Mouse (Mus musculus): ENCODE measurements around the gene Rhbdf1. TPM values are rescaled to one million over a fixed set of nuclear protein-coding genes. Genes with fewer than 3 reads are reported as not detected.
A peak's percentile ranks its signal among the peaks of the same experiment; 100 is the strongest.

The Rhbdf1 gene
- 10 to 100 TPM; 24.7 to 36.8 TPM for total RNA-seq (2021)
- long read RNA-seq, experiment 1, transcript Rhbdf1-201 (18 exons, 2,946 nt): major isoform, 22 of 46 reads
- long read RNA-seq, experiment 1, partial matches to known transcripts: 9 of 46 reads
- long read RNA-seq, experiment 1, other reads (novel, unspliced or antisense): 15 of 46 reads
- long read RNA-seq, experiment 2, transcript Rhbdf1-201 (18 exons, 2,946 nt): major isoform, 5 of 17 reads
- long read RNA-seq, experiment 2, partial matches to known transcripts: 4 of 17 reads
- long read RNA-seq, experiment 2, other reads (novel, unspliced or antisense): 8 of 17 reads

DNA sequence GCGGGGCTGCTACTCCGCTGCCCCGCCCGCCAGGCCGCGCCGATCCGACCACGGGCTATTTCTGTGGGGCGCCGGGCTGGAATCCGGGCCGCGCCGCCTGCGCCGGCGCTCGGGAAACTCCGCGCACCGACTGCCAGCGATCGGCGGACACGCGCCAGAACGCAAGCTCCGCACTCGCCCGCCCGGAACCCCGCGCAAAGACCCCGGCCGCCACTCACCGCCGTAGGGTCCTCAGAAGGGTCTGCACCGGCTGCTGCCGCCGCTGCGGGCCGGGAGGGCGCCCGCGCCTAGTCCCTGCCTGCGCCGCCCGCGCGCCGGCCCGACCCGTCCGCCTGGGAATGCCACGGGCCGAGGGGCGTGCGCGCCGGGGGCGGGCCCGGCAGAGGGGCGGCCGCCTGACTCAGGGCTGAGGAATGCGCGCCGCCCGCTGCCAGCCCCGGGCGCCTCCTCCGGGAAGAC, at the start of gene Rhbdf1:
Gene Rhbdf1, minus strand, starts transcription at position 350 of the 459 bp plus-strand sequence.
- peak; percentile 83 to 89 for DNase-seq

DNA sequence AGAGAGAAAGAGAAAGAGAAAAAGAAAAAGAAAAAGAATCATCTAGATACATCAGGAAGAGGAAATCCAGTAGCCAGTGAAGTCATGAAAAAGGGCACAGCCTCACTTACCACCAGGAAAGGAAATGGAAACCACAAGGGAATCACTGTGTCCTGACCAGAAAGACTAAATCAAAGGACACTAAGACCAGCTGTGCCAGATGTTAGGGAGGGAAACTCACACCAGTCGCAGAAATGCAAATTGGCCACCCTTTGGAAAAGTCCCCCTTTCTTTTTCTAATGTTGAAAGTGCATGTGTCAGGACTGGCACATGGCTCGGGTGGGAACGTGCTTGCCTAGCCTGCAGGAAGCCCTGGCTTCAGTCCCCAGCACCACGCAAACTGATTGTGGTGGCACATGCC, 49.1 kb upstream of the Rhbdf1 start:
- DNase-seq: no peak

DNA sequence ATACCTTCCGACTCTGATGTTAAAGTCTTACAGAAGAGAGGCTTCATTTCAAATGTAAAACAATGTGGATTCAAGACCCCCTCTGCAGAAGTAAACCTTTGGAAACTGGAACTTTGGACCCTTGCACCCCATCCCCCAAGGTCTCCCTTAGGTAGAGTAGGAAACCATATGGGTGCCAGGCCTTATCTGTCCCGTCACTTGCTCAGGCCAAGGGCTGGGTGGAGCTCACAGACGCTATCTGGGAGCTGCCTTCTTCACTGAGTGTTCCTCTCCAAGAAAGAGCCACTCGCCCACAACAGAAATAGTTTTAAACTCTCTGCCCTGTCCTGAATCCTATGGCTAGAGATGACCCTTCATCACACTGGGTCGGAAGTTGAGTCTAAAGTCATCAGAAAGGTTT, 46.9 kb upstream of the Rhbdf1 start:
- no peak for DNase-seq

- DNase-seq: no peak
Measured at GRCm38 (mm10) chr11:32267964-32268363, 45.9 kb upstream of the Rhbdf1 start.

DNA sequence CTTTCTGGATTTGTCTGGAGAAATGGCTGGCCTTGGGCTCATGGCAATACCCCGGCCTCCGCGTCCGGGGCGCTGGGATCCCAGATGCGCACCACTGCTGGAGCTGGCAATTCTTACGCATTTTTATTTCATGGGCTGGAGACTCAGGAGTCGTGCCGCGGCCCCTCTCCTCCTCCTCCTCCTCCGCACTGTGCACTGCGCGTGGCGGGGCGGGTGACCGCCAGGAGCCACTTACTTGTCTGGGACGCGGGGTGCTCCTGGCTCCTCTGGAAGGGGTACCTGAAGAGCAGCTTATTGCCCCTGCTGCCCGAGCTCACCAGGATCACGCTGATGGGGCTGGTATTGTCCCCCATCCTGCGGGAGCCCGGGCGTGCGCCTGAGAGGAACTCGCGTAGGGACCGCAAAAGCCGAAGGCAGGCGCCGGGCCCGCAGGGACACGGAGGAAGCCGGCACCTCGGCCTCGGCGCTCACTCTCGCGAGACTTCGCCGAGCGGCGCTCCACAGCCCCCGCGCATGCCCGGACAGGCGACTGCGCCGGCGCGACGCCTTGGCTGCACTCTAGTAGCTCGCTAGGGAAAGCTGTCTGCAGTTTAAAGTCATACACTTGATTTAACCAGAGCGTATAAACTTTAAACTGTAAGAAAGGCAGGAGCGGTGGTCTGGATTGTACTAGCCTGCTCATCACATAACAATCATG, 45.2 kb upstream of the Rhbdf1 start, which contains the start of gene Nprl3:
Gene Nprl3, minus strand, starts transcription at position 520 of the 697 bp plus-strand sequence.
- peak; percentile 98 to 99 for DNase-seq

GRCm38 (mm10) chr11:32266776-32267175, 44.7 kb upstream of the Rhbdf1 start:
- no peak for DNase-seq

DNA sequence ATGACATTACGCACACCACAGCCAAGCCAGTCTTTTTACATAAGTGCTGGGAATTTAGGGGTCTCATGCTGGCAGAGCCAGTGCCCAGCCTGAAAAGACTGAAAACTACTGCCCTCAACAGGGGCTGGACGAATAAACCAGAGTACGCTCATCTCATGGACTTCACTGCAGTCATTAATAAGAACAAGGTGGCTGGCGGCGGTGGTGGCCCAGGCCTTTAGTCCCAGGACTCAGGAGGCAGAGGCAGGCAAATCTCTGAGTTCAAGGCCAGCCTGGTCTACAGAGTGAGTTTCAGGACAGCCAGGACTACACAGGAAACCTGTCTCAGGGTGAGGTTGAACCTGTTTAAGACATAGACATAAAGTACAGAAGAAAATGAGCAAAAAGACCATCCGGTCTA, 44.1 kb upstream of the Rhbdf1 start:
- DNase-seq: no peak

DNA sequence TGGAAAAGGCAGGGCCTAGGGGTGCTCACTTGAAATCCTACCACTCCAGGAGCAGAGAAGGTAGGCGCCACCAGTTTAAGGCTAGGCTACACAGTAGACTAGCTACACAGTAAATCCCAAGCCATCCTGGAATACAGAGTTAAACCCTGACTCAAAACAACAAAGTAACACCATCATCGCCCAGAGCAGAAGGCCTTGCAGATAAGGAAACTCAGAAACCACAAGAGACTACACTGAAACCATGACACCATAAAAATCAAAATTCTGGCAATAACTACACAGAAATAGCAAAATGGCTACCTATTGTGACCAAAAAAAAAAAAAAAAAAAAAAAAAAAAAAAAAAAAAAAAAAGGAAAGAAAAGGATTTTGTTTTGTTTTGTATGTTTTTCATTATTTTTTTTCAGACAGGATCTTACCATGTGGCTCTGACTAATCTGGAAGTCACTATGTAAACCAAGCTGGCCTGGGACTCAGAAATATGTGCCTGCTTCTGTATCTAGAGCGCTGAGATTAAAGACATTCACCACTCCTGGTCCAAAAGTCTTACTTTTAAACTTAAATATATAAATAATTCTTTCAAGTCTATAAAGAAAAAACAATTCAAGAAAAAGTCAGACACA, 43.1 kb upstream of the Rhbdf1 start:
- DNase-seq: no peak

DNA sequence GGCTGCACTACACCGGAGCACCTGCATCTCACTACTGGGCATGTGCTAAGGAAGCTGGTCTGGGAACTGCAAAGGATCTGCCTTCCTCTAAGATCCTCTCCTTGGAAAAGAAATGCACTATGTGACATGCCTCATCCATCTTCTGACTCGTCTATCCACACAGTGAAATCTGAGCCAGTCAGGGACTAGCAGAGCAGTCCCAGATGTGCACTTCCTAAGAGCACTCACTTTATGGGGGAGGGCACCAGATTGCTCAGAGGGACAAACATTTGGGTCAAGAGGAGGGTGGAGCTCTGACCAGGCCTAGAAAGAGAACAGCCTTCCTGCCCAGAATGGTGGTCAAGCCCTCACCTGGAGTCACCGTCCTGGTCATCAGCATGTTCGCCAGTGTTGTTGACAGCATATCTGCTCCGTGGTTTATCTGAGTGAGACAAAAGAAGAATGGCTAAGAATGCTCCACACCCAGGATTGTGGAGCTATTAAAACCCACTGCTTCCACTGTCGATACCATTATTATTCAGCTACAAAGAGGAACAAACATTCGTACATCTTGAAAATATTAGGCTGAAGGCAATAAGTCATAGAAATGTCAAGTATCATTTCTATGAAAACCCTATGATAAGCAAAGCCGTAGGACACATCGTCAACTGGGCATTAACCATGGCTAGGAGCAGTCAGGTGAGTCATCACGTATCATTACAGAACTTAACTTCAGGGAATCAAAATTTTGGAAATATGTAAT, 40.7 kb upstream of the Rhbdf1 start:
- peak; percentile 16 to 21 for DNase-seq

GRCm38 (mm10) chr11:32256566-32256965, 34.5 kb upstream of the Rhbdf1 start:
- no peak for DNase-seq

GRCm38 (mm10) chr11:32256146-32256545, 34.0 kb upstream of the Rhbdf1 start:
- DNase-seq: no peak

DNA sequence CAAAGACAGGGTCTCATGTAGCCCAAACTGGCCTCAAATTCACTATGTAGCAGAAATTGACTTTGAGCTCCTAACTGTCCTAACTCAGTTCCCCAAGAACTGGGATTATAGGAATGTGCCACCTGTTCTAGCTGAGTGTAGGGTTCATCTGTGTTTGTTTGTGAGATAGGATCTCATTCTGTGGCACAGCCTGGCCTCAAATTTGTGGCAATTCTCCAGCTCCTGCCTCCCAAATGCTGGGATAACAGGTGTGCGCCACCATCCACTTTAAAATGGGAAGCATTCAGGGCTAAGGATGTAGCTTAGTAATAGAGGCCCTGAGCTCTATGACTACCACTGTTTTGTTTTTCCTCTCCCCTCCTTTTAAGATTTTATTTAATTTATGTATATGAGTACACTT, 31.0 kb upstream of the Rhbdf1 start:
- DNase-seq: no peak

- no peak for DNase-seq
Measured at GRCm38 (mm10) chr11:32250880-32251763, 29.0 kb upstream of the Rhbdf1 start.

DNA sequence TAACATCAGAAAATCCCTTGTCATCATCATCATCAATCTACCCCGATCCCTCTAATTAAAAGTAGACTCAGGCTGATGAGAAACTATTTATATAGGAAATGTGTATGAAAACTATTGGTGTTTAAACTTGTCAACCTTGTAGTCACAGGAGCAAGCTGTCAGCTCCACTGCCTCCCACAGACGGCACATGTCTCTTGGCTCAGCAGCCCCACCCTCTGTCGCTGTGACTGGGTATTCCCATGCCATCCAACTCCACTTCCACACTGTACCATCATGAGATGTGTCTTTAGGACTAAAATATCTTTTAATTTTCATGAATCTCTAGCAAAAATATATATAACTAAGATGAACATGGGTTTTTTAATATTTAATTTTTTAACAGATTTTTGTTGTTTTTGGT, 26.2 kb upstream of the Rhbdf1 start:
- no peak for DNase-seq

DNA sequence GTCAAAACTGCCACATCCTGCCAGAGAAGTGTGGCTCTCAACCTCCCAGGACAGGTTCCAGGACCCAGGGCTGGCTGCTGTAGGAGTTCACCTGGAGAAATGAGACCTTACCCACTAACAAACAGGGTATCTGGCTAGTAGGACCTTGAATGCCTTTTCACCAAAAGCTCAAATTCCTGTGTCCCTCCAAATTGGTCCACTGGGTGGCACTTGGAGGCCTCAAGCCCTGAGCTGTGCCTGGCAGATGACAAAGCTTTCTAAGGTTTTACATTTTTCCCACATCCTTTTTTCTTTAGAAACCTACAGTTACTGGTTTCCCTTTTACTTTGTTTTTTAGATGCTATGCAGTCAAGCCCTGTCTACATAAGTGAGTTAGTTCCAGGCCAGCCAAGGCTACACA, 25.0 kb upstream of the Rhbdf1 start:
- DNase-seq: no peak

DNA sequence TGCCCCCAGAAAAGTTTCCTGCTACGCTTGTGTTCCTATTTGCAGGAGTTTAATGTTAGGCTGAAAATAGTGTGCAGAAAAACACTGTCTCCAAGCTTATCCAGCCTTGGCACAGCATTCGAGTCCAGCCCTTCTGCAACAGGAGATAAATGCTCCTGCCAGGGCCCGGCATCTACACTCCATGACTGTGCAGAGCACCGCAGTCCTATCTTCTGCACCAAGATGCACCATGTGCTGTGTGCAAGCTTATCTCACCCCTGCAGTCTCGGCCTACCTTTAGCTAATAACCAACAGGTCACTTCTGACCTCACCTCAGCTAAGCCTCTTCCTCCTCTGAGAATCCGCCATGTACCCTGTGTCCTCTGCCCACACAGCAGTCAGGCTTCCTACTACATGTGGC, 23.5 kb upstream of the Rhbdf1 start:
- DNase-seq: no peak

- no peak for DNase-seq
Measured at GRCm38 (mm10) chr11:32244617-32245016, 22.5 kb upstream of the Rhbdf1 start.

DNA sequence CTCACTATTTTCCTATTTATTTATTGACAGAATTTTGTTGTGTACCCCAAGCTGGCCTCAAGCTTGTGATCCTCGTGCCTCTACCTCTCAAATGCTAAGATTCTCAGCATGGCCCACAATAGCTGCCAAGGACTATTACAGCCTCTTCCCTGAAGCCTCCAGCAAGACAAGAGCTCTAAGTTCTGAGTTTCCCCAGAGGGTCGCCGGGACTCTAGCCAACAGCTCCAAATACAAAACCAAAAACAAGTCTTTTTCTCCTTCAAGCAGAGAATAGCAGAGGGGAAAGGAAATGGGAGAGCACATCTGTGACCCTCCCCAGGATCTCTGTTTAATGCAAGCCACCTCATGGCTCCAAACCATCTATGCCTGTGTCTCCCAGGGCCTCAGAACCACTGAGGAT, 22.0 kb upstream of the Rhbdf1 start:
- no peak for DNase-seq

DNA sequence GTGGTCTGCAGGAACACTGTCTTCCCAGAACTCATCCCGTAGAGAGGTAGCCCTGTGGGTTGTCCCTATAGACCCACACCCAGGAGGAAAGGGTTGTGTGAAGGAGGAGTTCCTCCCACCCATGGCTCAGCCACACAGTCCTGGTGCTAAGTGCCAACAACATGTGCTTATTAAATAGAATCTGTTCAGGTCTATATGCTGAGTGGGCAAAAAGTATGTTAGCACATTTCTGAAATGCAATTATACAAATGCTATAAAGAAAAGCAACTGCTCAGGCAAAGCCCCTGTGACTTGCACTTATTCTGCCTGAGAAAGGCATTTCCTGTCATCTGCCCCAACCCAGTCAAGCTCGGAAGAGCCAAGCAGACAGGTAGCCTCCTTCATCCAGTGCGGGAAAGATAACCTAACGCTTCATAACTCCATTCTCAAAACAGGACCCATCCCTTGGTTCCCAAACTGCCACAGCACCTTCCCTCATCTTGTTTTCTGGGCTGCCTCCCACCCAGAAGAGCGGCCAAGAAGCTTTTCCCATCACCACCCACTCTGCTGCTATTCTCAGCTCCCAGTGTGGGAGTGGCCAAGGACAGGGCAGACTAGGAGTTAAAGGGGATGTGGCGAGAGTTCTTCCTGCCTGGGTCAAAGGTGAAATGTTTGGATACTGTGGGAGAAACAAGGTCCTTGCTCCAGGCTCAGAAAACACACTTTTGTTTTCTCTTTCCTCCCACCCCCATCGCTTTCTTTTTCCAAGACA, 21.3 kb upstream of the Rhbdf1 start:
- no peak for DNase-seq

DNA sequence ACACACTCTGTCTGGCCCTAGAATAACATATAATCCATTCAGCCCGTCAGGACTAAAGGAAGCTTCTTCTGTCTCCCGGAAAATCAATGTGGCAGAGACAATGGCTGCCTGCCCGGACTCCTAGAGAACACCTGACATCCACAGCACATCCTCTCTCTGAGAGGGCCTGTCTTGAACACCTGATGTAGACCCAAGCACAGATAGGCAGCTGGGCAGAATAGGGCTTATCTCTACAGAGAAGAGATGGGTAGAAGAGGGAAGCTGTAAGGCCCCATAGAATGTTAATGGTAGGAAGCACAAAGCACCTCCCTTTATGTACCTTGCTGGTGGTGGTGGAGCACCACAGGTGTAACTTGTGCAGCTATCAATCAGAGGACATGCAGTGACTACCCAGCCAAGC, 20.1 kb upstream of the Rhbdf1 start:
- no peak for DNase-seq

- no peak for DNase-seq
Measured at GRCm38 (mm10) chr11:32241391-32241790, 19.3 kb upstream of the Rhbdf1 start.

Measured in adrenal gland, postnatal 36 days (tissue).